Mouse (Mus musculus): ENCODE measurements around the gene Zfp992. TPM values are rescaled to one million over a fixed set of nuclear protein-coding genes. Genes with fewer than 3 reads are reported as not detected.
"Not testable (repeated sequence)": the region's sequence is repeated elsewhere in the genome, so short reads cannot be mapped to it uniquely, and the experiment has no call there.

Zfp992 gene
- total RNA-seq, 1 experiment from 2014 or later, result 19.5 TPM

GRCm38 (mm10) chr4:146474181-146474580 lies 25.4 kb downstream of the Zfp992 start:
- ATAC-seq (replicated peaks; ENCODE audit: low read depth, poor library complexity, severe bottlenecking), result not testable (repeated sequence)

- peak; percentile 50; the same call in 1 of the 2 replicates for ATAC-seq (replicated peaks; ENCODE audit: low read depth, poor library complexity, severe bottlenecking)
Observed at GRCm38 (mm10) chr4:146474716-146475676, 26.2 kb downstream of the Zfp992 start.

GRCm38 (mm10) chr4:146476260-146476659 lies 27.4 kb downstream of the Zfp992 start:
- not testable (repeated sequence) for ATAC-seq (replicated peaks; ENCODE audit: low read depth, poor library complexity, severe bottlenecking)

- ATAC-seq (replicated peaks; ENCODE audit: low read depth, poor library complexity, severe bottlenecking), result not testable (repeated sequence)
Observed at GRCm38 (mm10) chr4:146476959-146477358, 28.1 kb downstream of the Zfp992 start.

- ATAC-seq (replicated peaks; ENCODE audit: low read depth, poor library complexity, severe bottlenecking), result not testable (repeated sequence)
Observed at GRCm38 (mm10) chr4:146480376-146481096, 31.7 kb downstream of the Zfp992 start.

- not testable (repeated sequence) for ATAC-seq (replicated peaks; ENCODE audit: low read depth, poor library complexity, severe bottlenecking)
Observed at GRCm38 (mm10) chr4:146482546-146482945, 33.7 kb downstream of the Zfp992 start.

- peak; percentile 53 for ATAC-seq (replicated peaks; ENCODE audit: low read depth, poor library complexity, severe bottlenecking)
Observed at GRCm38 (mm10) chr4:146483571-146484280, 34.9 kb downstream of the Zfp992 start.

GRCm38 (mm10) chr4:146484676-146485075 lies 35.9 kb downstream of the Zfp992 start:
- not testable (repeated sequence) for ATAC-seq (replicated peaks; ENCODE audit: low read depth, poor library complexity, severe bottlenecking)

- not testable (repeated sequence) for ATAC-seq (replicated peaks; ENCODE audit: low read depth, poor library complexity, severe bottlenecking)
Observed at GRCm38 (mm10) chr4:146485183-146485939, 36.5 kb downstream of the Zfp992 start.

- ATAC-seq (replicated peaks; ENCODE audit: low read depth, poor library complexity, severe bottlenecking), result not testable (repeated sequence)
Observed at GRCm38 (mm10) chr4:146486753-146487152, 37.9 kb downstream of the Zfp992 start.

- ATAC-seq (replicated peaks; ENCODE audit: low read depth, poor library complexity, severe bottlenecking), result not testable (repeated sequence)
Observed at GRCm38 (mm10) chr4:146489196-146489595, 40.4 kb downstream of the Zfp992 start.

GRCm38 (mm10) chr4:146491993-146492392 lies 43.2 kb downstream of the Zfp992 start:
- 0 out of 2 replicates have a peak, but pooled peaks have one; percentile 15 for ATAC-seq (replicated peaks; ENCODE audit: low read depth, poor library complexity, severe bottlenecking)

- ATAC-seq (replicated peaks; ENCODE audit: low read depth, poor library complexity, severe bottlenecking), result no peak
Observed at GRCm38 (mm10) chr4:146492439-146492838, 43.6 kb downstream of the Zfp992 start.

- no peak for ATAC-seq (replicated peaks; ENCODE audit: low read depth, poor library complexity, severe bottlenecking)
Observed at GRCm38 (mm10) chr4:146492851-146493250, 44.0 kb downstream of the Zfp992 start.

GRCm38 (mm10) chr4:146493319-146493907 lies 44.6 kb downstream of the Zfp992 start:
- ATAC-seq (replicated peaks; ENCODE audit: low read depth, poor library complexity, severe bottlenecking), result not testable (repeated sequence)

- ATAC-seq (replicated peaks; ENCODE audit: low read depth, poor library complexity, severe bottlenecking), result no peak
Observed at GRCm38 (mm10) chr4:146494980-146495379, 46.2 kb downstream of the Zfp992 start.

GRCm38 (mm10) chr4:146497695-146498275 lies 49.0 kb downstream of the Zfp992 start:
- not testable (repeated sequence) for ATAC-seq (replicated peaks; ENCODE audit: low read depth, poor library complexity, severe bottlenecking)

GRCm38 (mm10) chr4:146501727-146502126 lies 52.9 kb downstream of the Zfp992 start, which contains the start of gene Zfp981:
Zfp981 (plus strand) TSS chr4:146502027.
- not testable (repeated sequence) for ATAC-seq (replicated peaks; ENCODE audit: low read depth, poor library complexity, severe bottlenecking)

Measured in common myeloid progenitor, adult 5-6 weeks (primary cell).